Mouse (Mus musculus): ENCODE measurements around the gene Mrpl39.

GRCm38 (mm10) chr16:84702230-84703128 lies 33.1 kb downstream of the Mrpl39 start:
- no peak for TF ChIP-seq TAL1 (conservative IDR thresholded peaks at IDR 0.05; ENCODE audit: low read depth, low read length)
- TF ChIP-seq CTCF (IDR thresholded peaks at IDR 0.05; ENCODE audit: low read depth, low read length) = no peak
- no peak for TF ChIP-seq GATA1 (IDR thresholded peaks at IDR 0.05; ENCODE audit: borderline replicate concordance, low read length)
- TF ChIP-seq POLR2AphosphoS5 (IDR thresholded peaks at IDR 0.05; ENCODE audit: insufficient replicate concordance, low read depth, low read length) = no peak
- no peak for TF ChIP-seq GATA2 (IDR thresholded peaks at IDR 0.05; ENCODE audit: borderline replicate concordance, low read depth, low read length)

Measured in G1E (cell line).